Mouse (Mus musculus) stomach, postnatal 0 days (tissue): ENCODE results near the gene Nelfb.

Experiments used
- CTCF ChIP-seq: IDR thresholded peaks from 2 replicates; pipeline ENCODE4 v1.5.1; 2016; ENCODE audit warnings: antibody characterized with exemption, low read depth, mild to moderate bottlenecking, moderate library complexity
- EP300 ChIP-seq: optimal IDR thresholded peaks from 2 replicates; pipeline ENCODE3; 2016; ENCODE audit warnings: antibody characterized with exemption

DNA sequence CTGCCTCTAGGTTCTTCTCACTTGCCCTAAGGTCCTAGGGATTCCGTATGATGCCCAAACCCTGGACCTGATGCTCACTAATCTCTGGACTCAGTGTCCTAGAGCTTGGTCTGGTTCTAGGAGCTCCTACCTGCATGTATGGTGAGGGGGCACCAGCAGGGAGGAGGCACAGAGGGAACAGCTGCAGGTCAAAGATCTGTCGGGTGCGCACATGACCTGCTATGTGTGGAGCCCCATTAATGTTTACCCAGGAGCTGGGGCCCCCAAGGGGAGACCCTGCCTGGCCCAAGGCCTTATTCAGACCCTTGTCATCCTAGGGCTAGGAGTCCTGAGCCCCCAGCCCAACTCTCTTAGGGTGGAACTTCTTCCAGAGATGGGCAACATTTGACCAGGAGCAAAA, 22.8 kb upstream of the Nelfb start, which contains the start of gene Slc34a3:
- TF ChIP-seq EP300 (no peak), CTCF (no peak)
